Mouse (Mus musculus) liver, adult 2 months (tissue): ENCODE results near the gene Rtraf. TPM values are rescaled to one million over a fixed set of nuclear protein-coding genes. Genes with fewer than 3 reads are reported as not detected.

Experiments used
- DNase-seq: peaks from one replicate; pipeline ENCODE4 v3.0.0-alpha.2; 2011; ENCODE audit warnings: low read depth, low spot score; ENCODE audit errors: extremely low read depth
- H3K27ac ChIP-seq: fragments of 200-500 bp; replicated peaks from 2 replicates; pipeline ENCODE4 v1.5.1; 2012; ENCODE audit warnings: low read depth, mild to moderate bottlenecking, control low read depth, inconsistent platforms, low read length; ENCODE audit not compliant: insufficient read depth
- H3K27me3 ChIP-seq: fragments of 200-500 bp; 2 replicates; pipeline ENCODE4 v1.6.1; 2012; ENCODE audit warnings: mild to moderate bottlenecking, moderate library complexity, low read length, inconsistent platforms; ENCODE audit not compliant: control insufficient read depth, insufficient read depth
- H3K36me3 ChIP-seq: fragments of 200-500 bp; 2 replicates; pipeline ENCODE4 v1.6.1; 2012; ENCODE audit warnings: low read length, inconsistent platforms; ENCODE audit not compliant: control insufficient read depth, insufficient read depth
- H3K4me1 ChIP-seq: fragments of 200-500 bp; 2 replicates; pipeline ENCODE4 v1.6.1; 2011; ENCODE audit warnings: low read length; ENCODE audit not compliant: control insufficient read depth, insufficient read depth
- H3K4me3 ChIP-seq: fragments of 200-500 bp; 2 replicates; pipeline ENCODE4 v1.5.1; 2011; ENCODE audit warnings: low read depth, mild to moderate bottlenecking, control low read depth, low read length, moderate library complexity; ENCODE audit not compliant: insufficient read depth
- H3K79me2 ChIP-seq: fragments of 200-500 bp; 2 replicates; pipeline ENCODE4 v1.6.1; 2012; ENCODE audit warnings: inconsistent platforms, mild to moderate bottlenecking, low read length, moderate library complexity; ENCODE audit not compliant: control insufficient read depth, insufficient read depth
- H3K9ac ChIP-seq: fragments of 200-500 bp; 2 replicates; pipeline ENCODE4 v1.6.1; 2012; ENCODE audit warnings: low read depth, mild to moderate bottlenecking, control low read depth, inconsistent platforms, low read length
- CTCF ChIP-seq: fragments of 200-500 bp; IDR thresholded peaks from 2 replicates; pipeline ENCODE4 v1.5.1; 2011; ENCODE audit warnings: low read depth, low read length, control low read depth
- POLR2A ChIP-seq: fragments of 200-500 bp; IDR thresholded peaks from 2 replicates; pipeline ENCODE4 v1.6.1; 2011; ENCODE audit warnings: low read length, control low read depth; ENCODE audit not compliant: insufficient read depth; ENCODE audit errors: extremely low read depth
- WGBS: fragments of 180-500 bp; shearing (Covaris S2); methylation state at CpG from one replicate; pipeline ENCODE4 v1.1.7; 2018; 5-methylcytosine and 5-hydroxymethylcytosine counted together
- polyA plus RNA-seq: library from polyadenylated mRNA; depleted of rRNA; stranded (reverse); fragments of >200 nt; gene quantifications from 2 replicates; pipeline ENCODE4 v1.2.3, GENCODE M21; 2012
- total RNA-seq: library from RNA; depleted of rRNA; stranded (reverse); fragments of >200 nt; gene quantifications from 2 replicates; pipeline ENCODE4 v1.2.3, GENCODE M21; 2014

Gene Rtraf
- total and polyA plus RNA-seq, 2 experiments: 15.9 to 87.2 TPM

DNA sequence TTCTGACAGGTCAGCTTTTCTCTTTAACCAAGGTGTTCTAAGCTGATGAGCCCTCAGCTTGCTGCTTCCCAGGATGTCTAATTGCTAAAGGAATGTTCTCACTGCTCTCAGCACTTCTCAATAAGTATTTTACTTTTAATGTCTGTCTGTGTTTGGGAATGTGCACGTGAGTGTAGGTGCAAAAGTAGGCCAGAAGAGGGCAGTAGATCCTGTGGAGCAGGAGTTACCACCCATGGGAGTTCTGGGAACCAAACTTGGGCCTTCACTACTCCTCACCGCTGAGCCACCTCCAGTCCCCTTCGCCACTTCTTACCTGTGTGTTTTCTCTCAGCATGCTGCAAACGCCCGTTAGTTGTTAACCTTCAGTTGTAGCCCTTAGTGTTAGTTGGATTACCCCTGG, 47.4 kb downstream of the Rtraf start:
- WGBS: 91% methylated on average over 5 of the region's 5 CpGs
- no peak overlapping the region for H3K9ac ChIP-seq
- H3K79me2 ChIP-seq: no peaks in the 10 kb centered on the region
- peaks cover 1% of the 10 kb centered on the region; the same call in 1 of the 2 replicates for H3K36me3 ChIP-seq
- H3K4me1 ChIP-seq: no peaks in the 10 kb centered on the region
- no peak overlapping the region for H3K4me3 ChIP-seq
- no peak for DNase-seq
- TF ChIP-seq POLR2A (no peak), CTCF (no peak)
- H3K27me3 ChIP-seq: no peaks in the 10 kb centered on the region
- no peak overlapping the region for H3K27ac ChIP-seq

GRCm38 (mm10) chr14:19775491-19775890, 48.1 kb downstream of the Rtraf start:
- 98% methylated on average over 4 of the region's 4 CpGs for WGBS
- Histone ChIP-seq H3K4me1 (peaks cover 2% of the 10 kb centered on the region; the same call in 1 of the 2 replicates), H3K27me3 (no peaks in the 10 kb centered on the region), H3K27ac (no peak overlapping the region), H3K79me2 (no peaks in the 10 kb centered on the region), H3K9ac (no peak overlapping the region), H3K36me3 (peaks cover 1% of the 10 kb centered on the region; the same call in 1 of the 2 replicates), H3K4me3 (no peak overlapping the region)
- TF ChIP-seq CTCF (no peak), POLR2A (no peak)
- no peak for DNase-seq

DNA sequence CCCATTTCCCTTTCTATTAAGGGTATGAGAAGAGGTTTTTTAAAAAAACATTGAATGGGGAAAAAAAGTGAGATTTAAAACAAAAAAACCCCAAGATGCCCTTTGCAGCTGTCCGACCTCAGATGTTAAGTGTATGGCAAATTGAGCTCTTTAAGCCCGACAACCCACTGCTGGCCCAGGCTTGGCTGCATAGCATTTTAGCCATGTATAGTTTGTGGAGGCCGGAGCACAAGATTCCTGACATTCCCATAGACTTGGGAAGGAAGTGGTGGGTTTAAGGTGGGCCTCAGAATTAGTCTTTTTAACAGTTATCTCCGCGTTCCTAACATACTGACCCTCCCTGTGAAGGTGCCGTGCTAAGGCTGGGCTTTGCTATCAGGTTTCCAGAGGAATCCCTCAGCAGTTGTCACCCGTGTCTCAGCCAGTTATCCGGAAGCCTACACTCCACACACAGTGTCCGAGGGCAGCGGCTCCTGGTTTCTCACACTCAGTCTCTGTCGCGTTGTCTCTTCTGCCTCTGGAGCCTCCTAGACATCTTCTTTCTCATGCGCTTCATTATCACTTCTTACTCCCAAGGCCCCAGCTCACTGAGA, 49.5 kb downstream of the Rtraf start:
- no peaks in the 10 kb centered on the region for H3K27me3 ChIP-seq
- no peak overlapping the region for H3K9ac ChIP-seq
- no peak overlapping the region for H3K4me3 ChIP-seq
- no peaks in the 10 kb centered on the region for H3K36me3 ChIP-seq
- WGBS: 84% methylated on average over 13 of the region's 13 CpGs
- DNase-seq: no peak
- no peak overlapping the region for H3K27ac ChIP-seq
- peaks cover 5% of the 10 kb centered on the region for H3K4me1 ChIP-seq
- H3K79me2 ChIP-seq: no peaks in the 10 kb centered on the region
- TF ChIP-seq CTCF (no peak), POLR2A (no peak)

GRCm38 (mm10) chr14:19771173-19771572, 52.5 kb downstream of the Rtraf start:
- no peak overlapping the region for H3K4me3 ChIP-seq
- peaks cover 12% of the 10 kb centered on the region for H3K4me1 ChIP-seq
- no peaks in the 10 kb centered on the region for H3K79me2 ChIP-seq
- no peak overlapping the region for H3K9ac ChIP-seq
- H3K27me3 ChIP-seq: no peaks in the 10 kb centered on the region
- H3K27ac ChIP-seq: no peak overlapping the region
- DNase-seq: no peak
- TF ChIP-seq CTCF (no peak), POLR2A (no peak)
- no peaks in the 10 kb centered on the region for H3K36me3 ChIP-seq
- 72% methylated on average over 7 of the region's 7 CpGs for WGBS

DNA sequence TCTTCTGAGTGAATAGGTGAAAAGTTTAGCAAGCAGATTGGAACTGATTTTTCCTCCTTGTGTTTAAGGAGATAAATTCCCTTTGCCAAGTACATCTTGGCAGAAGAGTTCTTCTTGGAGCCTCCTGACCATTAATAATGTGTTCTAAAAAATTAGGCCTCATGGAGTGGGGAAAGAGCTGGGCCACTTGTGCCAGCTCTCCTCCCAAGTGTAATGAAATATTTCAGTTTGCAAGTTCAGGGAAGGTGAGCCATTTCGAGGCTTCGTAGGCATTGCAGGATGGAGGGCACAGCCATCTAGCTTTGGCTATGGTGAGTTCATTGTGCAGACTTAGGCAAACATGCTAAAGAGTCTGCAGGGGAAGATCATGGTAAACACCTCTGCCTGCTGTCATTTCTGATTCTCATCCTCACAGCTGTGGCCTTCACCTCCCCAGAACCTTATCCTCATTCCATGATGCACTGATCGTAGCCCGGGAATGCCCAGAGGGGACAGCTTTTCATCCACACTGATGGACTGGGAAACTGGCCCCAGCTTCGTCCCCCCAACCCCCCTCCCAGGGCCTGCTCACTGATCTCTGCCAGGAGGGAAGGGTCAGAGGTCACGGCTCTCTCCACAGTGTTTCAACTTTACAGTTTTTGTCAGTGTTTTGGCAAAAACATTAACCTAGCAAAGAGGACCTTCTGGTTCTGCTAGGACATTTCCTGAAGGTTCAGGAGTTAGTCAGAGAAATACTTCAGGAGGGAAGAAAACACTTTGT, 54.0 kb downstream of the Rtraf start:
- Histone ChIP-seq H3K79me2 (no peaks in the 10 kb centered on the region), H3K27ac (no peak overlapping the region)
- 30% methylated on average over 6 of the region's 6 CpGs for WGBS

DNA sequence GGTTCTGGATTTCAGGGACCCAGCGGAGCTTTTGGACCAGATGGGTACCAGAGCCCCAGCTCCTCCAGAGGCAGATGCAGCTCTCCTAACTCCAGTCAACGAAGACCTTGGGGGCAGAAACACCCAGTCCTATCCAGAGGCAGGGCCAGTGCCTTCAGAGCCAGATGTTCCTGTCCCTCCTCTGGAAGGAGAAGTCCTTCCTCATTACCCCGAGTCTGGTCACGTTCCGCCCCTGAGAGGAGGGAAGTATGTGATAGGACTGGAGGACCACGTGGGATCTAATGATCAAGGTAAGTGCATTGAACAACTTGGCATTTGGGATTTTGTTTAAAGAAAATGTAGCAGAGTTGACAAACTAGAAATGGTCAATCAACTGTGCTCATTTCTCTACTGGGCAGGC, 55.0 kb downstream of the Rtraf start:
- H3K27me3 ChIP-seq: no peaks in the 10 kb centered on the region
- H3K27ac ChIP-seq: no peak overlapping the region
- no peak overlapping the region for H3K9ac ChIP-seq
- H3K79me2 ChIP-seq: no peaks in the 10 kb centered on the region
- 85% methylated on average over 6 of the region's 6 CpGs for WGBS
- no peak for TF ChIP-seq CTCF
- no peak for TF ChIP-seq POLR2A
- no peak overlapping the region for H3K4me3 ChIP-seq
- H3K4me1 ChIP-seq: peaks cover 17% of the 10 kb centered on the region
- H3K36me3 ChIP-seq: no peaks in the 10 kb centered on the region
- no peak for DNase-seq

More for the DNA sequence above, 54.0 kb downstream of the Rtraf start:
- no peaks in the 10 kb centered on the region for H3K36me3 ChIP-seq
- DNase-seq: peak; percentile 42
- H3K9ac ChIP-seq: no peak overlapping the region
- TF ChIP-seq POLR2A (no peak), CTCF (no peak)
- H3K4me3 ChIP-seq: no peak overlapping the region
- no peaks in the 10 kb centered on the region for H3K27me3 ChIP-seq
- peaks cover 13% of the 10 kb centered on the region for H3K4me1 ChIP-seq
